Comparison of ENCODE assay signal across 20 mouse cellular contexts in the genomic region with DNA sequence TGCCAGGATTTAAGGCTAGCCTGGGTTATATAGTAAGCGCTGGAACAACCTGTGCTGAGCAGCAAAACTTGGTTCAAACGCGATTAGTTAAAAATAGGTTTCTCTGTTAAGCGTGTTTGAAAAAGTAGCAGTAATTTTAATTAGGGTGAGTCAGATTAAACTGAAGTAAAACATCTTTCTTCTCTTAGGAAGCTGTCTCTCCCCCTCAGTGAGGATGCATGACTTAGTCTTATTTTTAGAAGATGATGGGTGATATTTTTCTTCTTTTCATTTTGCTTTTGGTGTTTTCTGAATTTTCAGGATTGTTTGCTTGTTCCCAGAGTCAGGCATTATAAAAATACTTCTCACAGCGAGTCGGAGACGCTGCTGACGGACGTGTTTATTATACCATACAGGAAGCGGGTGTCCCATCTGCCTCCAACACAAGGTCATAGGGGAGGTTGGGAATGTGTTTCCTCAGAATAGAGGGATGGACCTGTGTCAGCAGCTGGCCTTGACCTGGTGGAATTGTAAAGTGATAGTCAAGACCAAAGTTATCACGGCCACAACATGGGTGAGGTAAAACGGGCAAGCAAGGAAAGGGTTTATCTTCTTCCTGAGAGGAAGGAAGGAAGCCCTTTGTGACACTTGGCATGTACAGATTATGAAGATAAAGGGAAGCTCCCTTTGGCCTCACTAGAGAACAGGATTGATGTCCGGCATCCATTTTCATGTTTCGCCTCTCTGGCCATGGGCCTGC. TPM values are rescaled to one million over a fixed set of nuclear protein-coding genes. Genes with fewer than 3 reads are reported as not detected.
A peak's percentile ranks its signal among the peaks of the same experiment; 100 is the strongest.
DNase-seq lines count a peak whose midpoint lies in the region; ATAC-seq and TF ChIP-seq lines count a peak whose summit lies in the region.
"Had no signal": no experiment of that assay in that cellular context is flagged by ENCODE, and none has a peak within 500 bp of the region (broad histone marks: within the 10 kb centered on the region; RNA-seq: fewer than 3 reads in every experiment).

No protein-coding gene starts in this region.

- no peaks in the 10 kb centered on the region for H3K27me3 ChIP-seq in lung, postnatal 0 days (replicated peaks; ENCODE audit: insufficient read depth, low read length)
- H3K27me3 ChIP-seq in kidney, postnatal 0 days (ENCODE audit: insufficient read depth, low read length), result no peaks in the 10 kb centered on the region
- H3K27me3 ChIP-seq in forebrain, embryonic 16.5 days (replicated peaks; ENCODE audit: control insufficient read depth, insufficient read depth, low read length), result no peaks in the 10 kb centered on the region
- H3K27me3 ChIP-seq: embryonic facial prominence, embryonic 13.5 days; lung, embryonic 15.5 days; neural tube, embryonic 13.5 days had no signal

- no peak overlapping the region for H3K4me2 ChIP-seq in lung, postnatal 0 days (replicated peaks; ENCODE audit: low read depth, low read length)
- no peak overlapping the region for H3K4me2 ChIP-seq in kidney, postnatal 0 days (ENCODE audit: low read length)
- H3K4me2 ChIP-seq in forebrain, embryonic 16.5 days (ENCODE audit: low read length), result no peak overlapping the region
- H3K4me2 ChIP-seq: embryonic facial prominence, embryonic 13.5 days; lung, embryonic 15.5 days; neural tube, embryonic 13.5 days had no signal

- 43% methylated on average over 14 of the region's 14 CpGs for WGBS in lung, postnatal 0 days
- WGBS in kidney, postnatal 0 days, result 41% methylated on average over 14 of the region's 14 CpGs
- 92% methylated on average over 14 of the region's 14 CpGs for WGBS in forebrain, embryonic 16.5 days

- no peak overlapping the region; the same call in 1 of the 2 replicates for H3K27ac ChIP-seq in lung, postnatal 0 days (ENCODE audit: low read length)
- no peak overlapping the region for H3K27ac ChIP-seq in kidney, postnatal 0 days
- H3K27ac ChIP-seq in forebrain, embryonic 16.5 days (ENCODE audit: low read length), result no peak overlapping the region
- H3K27ac ChIP-seq: embryonic facial prominence, embryonic 13.5 days; limb, embryonic 10.5 days; lung, embryonic 15.5 days; midbrain, embryonic 10.5 days; neural tube, embryonic 13.5 days had no signal

- no peaks in the 10 kb centered on the region for H3K4me1 ChIP-seq in lung, postnatal 0 days (ENCODE audit: insufficient read depth, low read depth, low read length)
- H3K4me1 ChIP-seq in kidney, postnatal 0 days (replicated peaks; ENCODE audit: insufficient read depth, low read length), result no peaks in the 10 kb centered on the region
- H3K4me1 ChIP-seq in forebrain, embryonic 16.5 days (replicated peaks; ENCODE audit: control insufficient read depth, insufficient read depth, low read length), result no peaks in the 10 kb centered on the region
- H3K4me1 ChIP-seq: embryonic facial prominence, embryonic 13.5 days; limb, embryonic 10.5 days; lung, embryonic 15.5 days; midbrain, embryonic 10.5 days; neural tube, embryonic 13.5 days had no signal

- no peaks in the 10 kb centered on the region for H3K9me3 ChIP-seq in lung, postnatal 0 days (ENCODE audit: low read length)
- no peaks in the 10 kb centered on the region for H3K9me3 ChIP-seq in kidney, postnatal 0 days (replicated peaks; ENCODE audit: low read length)
- H3K9me3 ChIP-seq in forebrain, embryonic 16.5 days (ENCODE audit: control insufficient read depth, low read length), result no peaks in the 10 kb centered on the region
- H3K9me3 ChIP-seq: embryonic facial prominence, embryonic 13.5 days; limb, embryonic 10.5 days; lung, embryonic 15.5 days; midbrain, embryonic 10.5 days; neural tube, embryonic 13.5 days had no signal

- peak; percentile 56 for ATAC-seq in lung, postnatal 0 days
- ATAC-seq in kidney, postnatal 0 days (replicated peaks; ENCODE audit: low FRiP score, low read depth), result no peak
- ATAC-seq in granulocyte monocyte progenitor cell, adult 5-6 weeks (replicated peaks; ENCODE audit: poor library complexity, severe bottlenecking), result no peak
- ATAC-seq in forebrain, embryonic 16.5 days, result no peak
- ATAC-seq: activated CD4-positive, CD25-positive, alpha-beta regulatory T cell, adult 4 months; forebrain, postnatal 0 days; inflammation-experienced regulatory T-cells, adult 6 months; Patski had no signal

- H3K4me3 ChIP-seq in lung, postnatal 0 days (ENCODE audit: low read depth, low read length), result no peak overlapping the region
- H3K4me3 ChIP-seq in kidney, postnatal 0 days (replicated peaks; ENCODE audit: low read depth, low read length), result no peak overlapping the region
- H3K4me3 ChIP-seq in forebrain, embryonic 16.5 days (replicated peaks; ENCODE audit: low read length), result no peak overlapping the region
- H3K4me3 ChIP-seq: embryonic facial prominence, embryonic 13.5 days; limb, embryonic 10.5 days; lung, embryonic 15.5 days; midbrain, embryonic 10.5 days; neural tube, embryonic 13.5 days had no signal

- peak; percentile 6 for DNase-seq in kidney, adult 11 months
- DNase-seq in kidney, adult 18-20 months, result no peak
- peak; percentile 30 for DNase-seq in lung, postnatal 0 days (ENCODE audit: low spot score)
- DNase-seq in lung, postnatal 14 days, result no peak
- DNase-seq in kidney, postnatal 0 days (ENCODE audit: low spot score), result peak; percentile 61
- DNase-seq: cerebellum, adult 9-10 months; forebrain, postnatal 0 days; spleen, adult 18-20 months; thymus, adult 18-20 months had no signal

- no peak overlapping the region for H3K9ac ChIP-seq in lung, postnatal 0 days (replicated peaks; ENCODE audit: low read depth)
- H3K9ac ChIP-seq in kidney, postnatal 0 days (ENCODE audit: low read depth, low read length), result no peak overlapping the region
- no peak overlapping the region for H3K9ac ChIP-seq in forebrain, embryonic 16.5 days (replicated peaks; ENCODE audit: low read depth, low read length)
- H3K9ac ChIP-seq: embryonic facial prominence, embryonic 13.5 days; forebrain, postnatal 0 days; lung, embryonic 15.5 days; neural tube, embryonic 13.5 days had no signal

- no peak; the same call in 1 of the 2 replicates for TF ChIP-seq EP300 in lung, postnatal 0 days (IDR thresholded peaks at IDR 0.05)

- no peaks in the 10 kb centered on the region for H3K36me3 ChIP-seq in lung, postnatal 0 days (ENCODE audit: insufficient read depth, low read length)
- H3K36me3 ChIP-seq in kidney, postnatal 0 days (ENCODE audit: insufficient read depth, low read length), result no peaks in the 10 kb centered on the region
- H3K36me3 ChIP-seq in forebrain, embryonic 16.5 days (ENCODE audit: control insufficient read depth, insufficient read depth), result no peaks in the 10 kb centered on the region
- H3K36me3 ChIP-seq: embryonic facial prominence, embryonic 13.5 days; limb, embryonic 10.5 days; lung, embryonic 15.5 days; midbrain, embryonic 10.5 days; neural tube, embryonic 13.5 days had no signal

- TF ChIP-seq CTCF in lung, postnatal 0 days (IDR thresholded peaks at IDR 0.05), result no peak
- TF ChIP-seq CTCF in kidney, postnatal 0 days (IDR thresholded peaks at IDR 0.05; ENCODE audit: low read depth), result no peak

RNA-seq across cellular contexts. Expression of gene Stab2, which starts 15.4 kb away (rescaled TPM):
- polyA plus RNA-seq in lung, postnatal 0 days (2015; fragmentation: Nextera tagmentation; extraction: Ambion mirVana), result 0.11 and 0.24 TPM in 2 replicates
- polyA plus RNA-seq in kidney, postnatal 0 days (2015; fragmentation: Nextera tagmentation; extraction: Ambion mirVana), result 0.51 and 0.73 TPM in 2 replicates
- not detected in 2 replicates for total RNA-seq in granulocyte monocyte progenitor cell, adult 5-6 weeks (2014; fragmentation: Nextera tagmentation)
- total RNA-seq in granulocyte monocyte progenitor cell, adult 5-6 weeks (2017), result not detected in 2 replicates
- polyA plus RNA-seq in forebrain, embryonic 16.5 days (2015; fragmentation: Nextera tagmentation; extraction: Ambion mirVana), result 0.06 and 0.15 TPM in 2 replicates
- total RNA-seq: monocyte, adult 5-6 weeks had no signal
- polyA plus RNA-seq: activated CD4-positive, CD25-positive, alpha-beta regulatory T cell, adult 4 months had no signal

Comparison
In these comparisons a context has a peak if more than half of its experiments do, and no peak if none do; other contexts are left out.
1. DNase-seq: peak in kidney, adult 11 months (single experiment), lung, postnatal 0 days (single experiment) and kidney, postnatal 0 days (single experiment); none in kidney, adult 18-20 months (single experiment) and lung, postnatal 14 days (single experiment).